Mouse (Mus musculus): ENCODE data around the gene Slc34a2. TPM values are rescaled to one million over a fixed set of nuclear protein-coding genes. Genes with fewer than 3 reads are reported as not detected.

Slc34a2 gene
- polyA plus RNA-seq (2012; rRNA removed) = 0.51 and 0.64 TPM in 2 replicates

DNA sequence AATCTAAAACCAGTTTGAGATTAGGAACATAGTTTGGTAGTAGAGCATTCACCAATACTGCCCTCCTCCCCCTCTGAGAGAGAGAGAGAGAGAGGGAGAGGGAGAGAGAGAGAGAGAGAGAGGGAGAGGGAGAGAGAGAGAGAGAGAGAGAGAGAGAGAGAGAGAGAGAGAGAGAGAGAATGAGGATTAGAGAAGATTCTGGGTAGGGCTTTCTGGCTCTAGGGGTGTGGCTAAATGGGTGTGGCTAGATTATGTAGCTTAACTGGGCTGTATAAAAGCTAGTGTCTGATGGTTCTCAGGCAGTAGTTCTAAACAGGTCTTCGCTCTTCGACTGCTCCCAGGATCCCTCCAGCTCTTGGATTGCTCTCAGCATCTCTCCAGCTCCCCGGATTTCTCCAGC, at the start of gene Slc34a2:
TSS of gene Slc34a2 (plus strand) at position 301 of the 400 bp plus-strand sequence.

Other genes with a start within 250 kb of the Slc34a2 start
- gene Anapc4, start 204.1 kb upstream of the Slc34a2 start, polyA plus RNA-seq (2012; rRNA removed) = 2.0 and 3.2 TPM in 2 replicates
- 16.1 and 18.5 TPM in 2 replicates for gene Sel1l3, start 175.8 kb downstream of the Slc34a2 start, polyA plus RNA-seq (2012; rRNA removed)
- 16.2 and 18.2 TPM in 2 replicates for gene Smim20, start 229.0 kb downstream of the Slc34a2 start, polyA plus RNA-seq (2012; rRNA removed)